Mouse (Mus musculus): Measurements from ENCODE around the gene Gm5678. TPM values are rescaled to one million over a fixed set of nuclear protein-coding genes. Genes with fewer than 3 reads are reported as not detected.
"Not testable (repeated sequence)": the region's sequence is repeated elsewhere in the genome, so short reads cannot be mapped to it uniquely, and the experiment has no call there.

The Gm5678 gene
- polyA plus RNA-seq, 1 experiment from 2014 or later: not detected

GRCm38 (mm10) chr16:93615118-93615870, 12.6 kb upstream of the Gm5678 start:
- ATAC-seq (replicated peaks; ENCODE audit: low FRiP score) (no peak), DNase-seq (ENCODE audit: low spot score) (peak; percentile 77)
- no peak overlapping the region for H3K27ac ChIP-seq (ENCODE audit: low read depth, low read length)
- H3K4me1 ChIP-seq (replicated peaks; ENCODE audit: control insufficient read depth, insufficient read depth, low read length): no peaks in the 10 kb centered on the region
- H3K27me3 ChIP-seq (ENCODE audit: control insufficient read depth, insufficient read depth, low read length): no peaks in the 10 kb centered on the region
- H3K9me3 ChIP-seq (ENCODE audit: control insufficient read depth, low read length): no peaks in the 10 kb centered on the region
- H3K4me3 ChIP-seq (ENCODE audit: low read depth, low read length): no peak overlapping the region
- no peaks in the 10 kb centered on the region for H3K36me3 ChIP-seq (ENCODE audit: control insufficient read depth, insufficient read depth, low read length)
- H3K9ac ChIP-seq (ENCODE audit: low read length): no peak overlapping the region
- WGBS: 48% methylated on average over 5 of the region's 5 CpGs
- H3K4me2 ChIP-seq (ENCODE audit: low read depth, low read length, severe bottlenecking): no peak overlapping the region

GRCm38 (mm10) chr16:93623759-93624158, 4.1 kb upstream of the Gm5678 start:
- H3K27ac ChIP-seq (ENCODE audit: low read depth, low read length); H3K4me3 ChIP-seq (ENCODE audit: low read depth, low read length); H3K4me2 ChIP-seq (ENCODE audit: low read depth, low read length, severe bottlenecking); H3K27me3 ChIP-seq (ENCODE audit: control insufficient read depth, insufficient read depth, low read length); H3K9ac ChIP-seq (ENCODE audit: low read length); H3K36me3 ChIP-seq (ENCODE audit: control insufficient read depth, insufficient read depth, low read length); H3K4me1 ChIP-seq (replicated peaks; ENCODE audit: control insufficient read depth, insufficient read depth, low read length); DNase-seq (ENCODE audit: low spot score); ATAC-seq (replicated peaks; ENCODE audit: low FRiP score); H3K9me3 ChIP-seq (ENCODE audit: control insufficient read depth, low read length): not testable (repeated sequence)
- WGBS: 90% methylated on average over 4 of the region's 4 CpGs

- Histone ChIP-seq H3K27me3 (ENCODE audit: control insufficient read depth, insufficient read depth, low read length) (no peaks in the 10 kb centered on the region), H3K27ac (ENCODE audit: low read depth, low read length) (no peak overlapping the region), H3K36me3 (ENCODE audit: control insufficient read depth, insufficient read depth, low read length) (no peaks in the 10 kb centered on the region), H3K9me3 (ENCODE audit: control insufficient read depth, low read length) (no peaks in the 10 kb centered on the region), H3K4me2 (ENCODE audit: low read depth, low read length, severe bottlenecking) (no peak overlapping the region), H3K4me1 (replicated peaks; ENCODE audit: control insufficient read depth, insufficient read depth, low read length) (no peaks in the 10 kb centered on the region), H3K9ac (ENCODE audit: low read length) (no peak overlapping the region), H3K4me3 (ENCODE audit: low read depth, low read length) (no peak overlapping the region)
- WGBS: 88% methylated on average over 4 of the region's 4 CpGs
- ATAC-seq (replicated peaks; ENCODE audit: low FRiP score): no peak
- no peak for DNase-seq (ENCODE audit: low spot score)
These were observed 3.2 kb upstream of the Gm5678 start for GRCm38 (mm10) chr16:93624671-93625070.

- H3K4me3 ChIP-seq (ENCODE audit: low read depth, low read length): no peak overlapping the region
- H3K4me1 ChIP-seq (replicated peaks; ENCODE audit: control insufficient read depth, insufficient read depth, low read length): no peaks in the 10 kb centered on the region
- no peaks in the 10 kb centered on the region for H3K27me3 ChIP-seq (ENCODE audit: control insufficient read depth, insufficient read depth, low read length)
- 24% methylated on average over 1 of the region's 1 CpGs for WGBS
- no peak for DNase-seq (ENCODE audit: low spot score)
- H3K27ac ChIP-seq (ENCODE audit: low read depth, low read length): no peak overlapping the region
- ATAC-seq (replicated peaks; ENCODE audit: low FRiP score): no peak
- no peak overlapping the region for H3K9ac ChIP-seq (ENCODE audit: low read length)
- no peaks in the 10 kb centered on the region for H3K9me3 ChIP-seq (ENCODE audit: control insufficient read depth, low read length)
- H3K36me3 ChIP-seq (ENCODE audit: control insufficient read depth, insufficient read depth, low read length): no peaks in the 10 kb centered on the region
- no peak overlapping the region for H3K4me2 ChIP-seq (ENCODE audit: low read depth, low read length, severe bottlenecking)
These were observed 1.2 kb upstream of the Gm5678 start for GRCm38 (mm10) chr16:93626745-93627144.

GRCm38 (mm10) chr16:93644006-93644405, 16.1 kb downstream of the Gm5678 start:
- Histone ChIP-seq H3K27ac (ENCODE audit: low read depth, low read length) (no peak overlapping the region), H3K36me3 (ENCODE audit: control insufficient read depth, insufficient read depth, low read length) (no peaks in the 10 kb centered on the region), H3K4me1 (replicated peaks; ENCODE audit: control insufficient read depth, insufficient read depth, low read length) (no peaks in the 10 kb centered on the region), H3K9ac (ENCODE audit: low read length) (no peak overlapping the region), H3K4me3 (ENCODE audit: low read depth, low read length) (no peak overlapping the region), H3K27me3 (ENCODE audit: control insufficient read depth, insufficient read depth, low read length) (no peaks in the 10 kb centered on the region), H3K4me2 (ENCODE audit: low read depth, low read length, severe bottlenecking) (no peak overlapping the region), H3K9me3 (ENCODE audit: control insufficient read depth, low read length) (no peaks in the 10 kb centered on the region)
- 82% methylated on average over 4 of the region's 4 CpGs for WGBS
- ATAC-seq (replicated peaks; ENCODE audit: low FRiP score): no peak
- no peak for DNase-seq (ENCODE audit: low spot score)

GRCm38 (mm10) chr16:93648441-93649183, 20.7 kb downstream of the Gm5678 start:
- DNase-seq (ENCODE audit: low spot score) (no peak), ATAC-seq (replicated peaks; ENCODE audit: low FRiP score) (no peak)
- Histone ChIP-seq H3K27ac (ENCODE audit: low read depth, low read length) (no peak overlapping the region), H3K4me1 (replicated peaks; ENCODE audit: control insufficient read depth, insufficient read depth, low read length) (no peaks in the 10 kb centered on the region), H3K9ac (ENCODE audit: low read length) (no peak overlapping the region), H3K4me3 (ENCODE audit: low read depth, low read length) (no peak overlapping the region), H3K9me3 (ENCODE audit: control insufficient read depth, low read length) (no peaks in the 10 kb centered on the region), H3K27me3 (ENCODE audit: control insufficient read depth, insufficient read depth, low read length) (no peaks in the 10 kb centered on the region), H3K4me2 (ENCODE audit: low read depth, low read length, severe bottlenecking) (no peak overlapping the region), H3K36me3 (ENCODE audit: control insufficient read depth, insufficient read depth, low read length) (no peaks in the 10 kb centered on the region)
- WGBS: 88% methylated on average over 5 of the region's 5 CpGs

GRCm38 (mm10) chr16:93667976-93668375, 40.1 kb downstream of the Gm5678 start:
- no peaks in the 10 kb centered on the region for H3K27me3 ChIP-seq (ENCODE audit: control insufficient read depth, insufficient read depth, low read length)
- peaks cover 3% of the 10 kb centered on the region; the same call in 1 of the 2 replicates for H3K9me3 ChIP-seq (ENCODE audit: control insufficient read depth, low read length)
- no peak overlapping the region for H3K27ac ChIP-seq (ENCODE audit: low read depth, low read length)
- H3K4me3 ChIP-seq (ENCODE audit: low read depth, low read length): no peak overlapping the region
- H3K4me1 ChIP-seq (replicated peaks; ENCODE audit: control insufficient read depth, insufficient read depth, low read length): no peaks in the 10 kb centered on the region
- H3K9ac ChIP-seq (ENCODE audit: low read length): no peak overlapping the region
- DNase-seq (ENCODE audit: low spot score) (no peak), ATAC-seq (replicated peaks; ENCODE audit: low FRiP score) (no peak)
- no peak overlapping the region for H3K4me2 ChIP-seq (ENCODE audit: low read depth, low read length, severe bottlenecking)
- H3K36me3 ChIP-seq (ENCODE audit: control insufficient read depth, insufficient read depth, low read length): no peaks in the 10 kb centered on the region

- Histone ChIP-seq H3K27ac (ENCODE audit: low read depth, low read length) (no peak overlapping the region), H3K9me3 (ENCODE audit: control insufficient read depth, low read length) (peaks cover 3% of the 10 kb centered on the region; the same call in 1 of the 2 replicates), H3K4me3 (ENCODE audit: low read depth, low read length) (no peak overlapping the region), H3K36me3 (ENCODE audit: control insufficient read depth, insufficient read depth, low read length) (no peaks in the 10 kb centered on the region), H3K4me1 (replicated peaks; ENCODE audit: control insufficient read depth, insufficient read depth, low read length) (no peaks in the 10 kb centered on the region), H3K9ac (ENCODE audit: low read length) (no peak overlapping the region), H3K4me2 (ENCODE audit: low read depth, low read length, severe bottlenecking) (no peak overlapping the region), H3K27me3 (ENCODE audit: control insufficient read depth, insufficient read depth, low read length) (no peaks in the 10 kb centered on the region)
- DNase-seq (ENCODE audit: low spot score): no peak
- no peak for ATAC-seq (replicated peaks; ENCODE audit: low FRiP score)
These were observed 41.6 kb downstream of the Gm5678 start for GRCm38 (mm10) chr16:93669521-93669920.

- not testable (repeated sequence) for H3K9ac ChIP-seq (ENCODE audit: low read length); H3K4me3 ChIP-seq (ENCODE audit: low read depth, low read length); H3K4me1 ChIP-seq (replicated peaks; ENCODE audit: control insufficient read depth, insufficient read depth, low read length); H3K36me3 ChIP-seq (ENCODE audit: control insufficient read depth, insufficient read depth, low read length); ATAC-seq (replicated peaks; ENCODE audit: low FRiP score); H3K27ac ChIP-seq (ENCODE audit: low read depth, low read length); H3K9me3 ChIP-seq (ENCODE audit: control insufficient read depth, low read length); H3K27me3 ChIP-seq (ENCODE audit: control insufficient read depth, insufficient read depth, low read length); DNase-seq (ENCODE audit: low spot score); H3K4me2 ChIP-seq (ENCODE audit: low read depth, low read length, severe bottlenecking)
- WGBS: 34% methylated on average over 4 of the region's 4 CpGs
These were observed 42.6 kb downstream of the Gm5678 start for GRCm38 (mm10) chr16:93670466-93670865.

Data from forebrain, embryonic 11.5 days (tissue).